Comparison of ENCODE assay signal across 21 mouse cellular contexts in the genomic region with DNA sequence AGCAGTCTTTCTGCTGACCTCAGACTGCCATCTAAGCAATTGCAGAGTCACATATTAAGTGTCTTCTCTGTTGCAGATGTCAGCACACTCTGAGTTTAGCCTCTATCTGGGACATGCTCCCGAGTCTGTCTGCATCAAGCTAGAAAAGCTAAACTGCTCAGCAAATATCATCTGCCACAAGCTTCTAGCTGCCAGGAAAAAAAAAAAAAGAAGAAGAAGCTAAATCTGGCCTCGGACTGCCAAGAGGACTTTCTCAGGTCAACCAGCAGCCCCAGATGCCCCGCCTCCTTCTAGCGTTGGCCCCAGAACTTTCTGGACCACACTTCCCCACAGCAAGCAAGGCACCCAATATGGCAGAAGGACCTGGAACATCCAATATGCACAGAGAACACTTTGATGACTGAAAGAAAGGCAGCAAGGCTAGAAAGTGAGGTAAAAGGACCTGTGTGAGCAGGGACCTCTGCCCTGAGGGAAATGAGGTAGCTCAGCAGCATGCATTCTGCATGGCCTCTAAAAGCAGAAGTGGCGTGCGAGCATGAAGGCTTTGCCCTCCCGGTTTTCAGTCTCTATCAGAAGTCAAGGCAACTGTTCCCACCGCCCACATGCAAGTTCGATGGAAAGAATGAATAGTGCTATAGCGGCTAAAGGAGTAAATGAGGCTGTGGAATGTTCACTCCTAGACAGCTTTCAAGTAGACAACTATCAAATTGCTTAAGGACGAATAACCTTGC.
A peak's percentile ranks its signal among the peaks of the same experiment; 100 is the strongest.
DNase-seq lines count a peak whose midpoint lies in the region; ATAC-seq lines count a peak whose summit lies in the region.
"Had no signal": no experiment of that assay in that cellular context is flagged by ENCODE, and none has a peak within 500 bp of the region (broad histone marks: within the 10 kb centered on the region; RNA-seq: fewer than 3 reads in every experiment).

No protein-coding gene starts in this region.

- H3K9ac ChIP-seq in intestine, embryonic 16.5 days (ENCODE audit: low read depth, low read length), result no peak overlapping the region
- H3K9ac ChIP-seq: forebrain, embryonic 12.5 days; heart, embryonic 12.5 days; hindbrain, embryonic 15.5 days; liver, embryonic 13.5 days; midbrain, embryonic 15.5 days; neural tube, embryonic 15.5 days had no signal

- no peak for ATAC-seq in intestine, embryonic 16.5 days
- ATAC-seq: intestine, postnatal 0 days; lung, postnatal 0 days; midbrain, embryonic 15.5 days had no signal

- no peaks in the 10 kb centered on the region for H3K27me3 ChIP-seq in intestine, embryonic 16.5 days (replicated peaks; ENCODE audit: control insufficient read depth, insufficient read depth, low read length)
- H3K27me3 ChIP-seq: forebrain, embryonic 12.5 days; heart, embryonic 12.5 days; hindbrain, embryonic 15.5 days; liver, embryonic 13.5 days; midbrain, embryonic 15.5 days; neural tube, embryonic 15.5 days had no signal

- H3K4me2 ChIP-seq in intestine, embryonic 16.5 days (ENCODE audit: low read depth, low read length), result no peak overlapping the region
- H3K4me2 ChIP-seq: forebrain, embryonic 12.5 days; heart, embryonic 12.5 days; hindbrain, embryonic 15.5 days; liver, embryonic 13.5 days; midbrain, embryonic 15.5 days; neural tube, embryonic 15.5 days had no signal

- H3K4me3 ChIP-seq in intestine, embryonic 16.5 days (ENCODE audit: low read length), result no peak overlapping the region
- H3K4me3 ChIP-seq: embryonic facial prominence, embryonic 10.5 days; forebrain, embryonic 12.5 days; heart, embryonic 12.5 days; hindbrain, embryonic 15.5 days; liver, embryonic 13.5 days; megakaryocyte, embryonic 14.5 days; midbrain, embryonic 15.5 days; neural tube, embryonic 15.5 days had no signal

- H3K9me3 ChIP-seq in intestine, embryonic 16.5 days (ENCODE audit: control insufficient read depth, low read length), result no peaks in the 10 kb centered on the region
- H3K9me3 ChIP-seq: embryonic facial prominence, embryonic 10.5 days; forebrain, embryonic 12.5 days; heart, embryonic 12.5 days; hindbrain, embryonic 15.5 days; liver, embryonic 13.5 days; megakaryocyte, embryonic 14.5 days; midbrain, embryonic 15.5 days; neural tube, embryonic 15.5 days had no signal

- no peak overlapping the region for H3K27ac ChIP-seq in intestine, embryonic 16.5 days (ENCODE audit: low read length)
- H3K27ac ChIP-seq: embryonic facial prominence, embryonic 10.5 days; forebrain, embryonic 12.5 days; hindbrain, embryonic 15.5 days; liver, embryonic 13.5 days; midbrain, embryonic 15.5 days; neural tube, embryonic 15.5 days had no signal

- no peaks in the 10 kb centered on the region for H3K36me3 ChIP-seq in intestine, embryonic 16.5 days (ENCODE audit: control insufficient read depth, insufficient read depth, low read length)
- H3K36me3 ChIP-seq: embryonic facial prominence, embryonic 10.5 days; forebrain, embryonic 12.5 days; heart, embryonic 12.5 days; hindbrain, embryonic 15.5 days; liver, embryonic 13.5 days; midbrain, embryonic 15.5 days; neural tube, embryonic 15.5 days had no signal

- no peaks in the 10 kb centered on the region for H3K4me1 ChIP-seq in intestine, embryonic 16.5 days (ENCODE audit: control insufficient read depth, insufficient read depth, low read length)
- H3K4me1 ChIP-seq: liver, embryonic 13.5 days; megakaryocyte, embryonic 14.5 days; midbrain, embryonic 15.5 days had no signal

- peak; percentile 32 to 36 for DNase-seq in heart, adult 18-20 months
- no peak for DNase-seq in heart, postnatal 4 days
- DNase-seq in lung, postnatal 10 days, result peak; percentile 4
- no peak for DNase-seq in lung, adult 18-20 months
- peak; percentile 20 to 35 for DNase-seq in gastrocnemius, adult 8-10 months (ENCODE audit: low spot score in 2 of 2)
- peak; percentile 65 for DNase-seq in skeletal muscle tissue, adult 2 months (ENCODE audit: low read depth, low spot score)
- DNase-seq in left cerebral cortex, adult 8-10 months (ENCODE audit: low spot score in 2 of 2), result no peak
- DNase-seq: adrenal gland, adult 2 months; cerebellum, adult 9-10 months; liver, embryonic 13.5 days; thymus, postnatal 36 days had no signal

- WGBS in intestine, embryonic 16.5 days, result 84% methylated on average over 11 of the region's 11 CpGs

Comparison
In these comparisons a context has a peak if more than half of its experiments do, and no peak if none do; other contexts are left out.
1. DNase-seq: peak in heart, adult 18-20 months (2 of 2), lung, postnatal 10 days (single experiment), gastrocnemius, adult 8-10 months (2 of 2) and skeletal muscle tissue, adult 2 months (single experiment); none in heart, postnatal 4 days (single experiment), lung, adult 18-20 months (0 of 2) and left cerebral cortex, adult 8-10 months (0 of 2).